Mouse (Mus musculus) lung, adult 2 months (tissue): ENCODE data around the gene Tbx19.

ENCODE experiments used
- CTCF ChIP-seq: fragments of 200-500 bp; IDR thresholded peaks from 2 replicates; pipeline ENCODE4 v1.5.1; 2011; ENCODE audit warnings: mild to moderate bottlenecking, low read length, control low read depth; ENCODE audit not compliant: insufficient read depth
- POLR2A ChIP-seq: fragments of 200-500 bp; IDR thresholded peaks from 2 replicates; pipeline ENCODE4 v1.6.1; 2011; ENCODE audit warnings: low read depth, mild to moderate bottlenecking, control low read depth, low read length, borderline replicate concordance; ENCODE audit errors: extremely low read depth

GRCm38 (mm10) chr1:165110659-165111058 is 49.9 kb downstream of the Tbx19 start:
- no peak for TF ChIP-seq POLR2A
- no peak for TF ChIP-seq CTCF
